Mouse (Mus musculus): ENCODE data around the gene Celf2.

- TF ChIP-seq CTCF (IDR thresholded peaks at IDR 0.05; ENCODE audit: control insufficient read depth, insufficient read depth, low read length) = no peak
- TF ChIP-seq POLR2A (IDR thresholded peaks at IDR 0.05; ENCODE audit: borderline replicate concordance, control insufficient read depth, low read depth, low read length) = no peak
Measured at GRCm38 (mm10) chr2:7025594-7025993, 483.8 kb downstream of the Celf2 start.
